Comparison of ENCODE assay signal across 10 mouse cellular contexts in genomic region chr5:121112390-121112789, GRCm38 (mm10).
DNase-seq lines count a peak whose midpoint lies in the region; ATAC-seq and TF ChIP-seq lines count a peak whose summit lies in the region.
"Had no signal": no experiment of that assay in that cellular context is flagged by ENCODE, and none has a peak within 500 bp of the region (broad histone marks: within the 10 kb centered on the region; RNA-seq: fewer than 3 reads in every experiment).

No protein-coding gene starts in this region.

- intact Hi-C loops in heart, postnatal 14 days (cut with DNase I), result no loop called here

- H3K36me3 ChIP-seq in intestine, postnatal 0 days (ENCODE audit: control insufficient read depth, insufficient read depth), result no peaks in the 10 kb centered on the region
- no peaks in the 10 kb centered on the region for H3K36me3 ChIP-seq in intestine, embryonic 16.5 days (ENCODE audit: control insufficient read depth, insufficient read depth, low read length)
- H3K36me3 ChIP-seq: hindbrain, embryonic 13.5 days; lung, embryonic 15.5 days had no signal

- no peak overlapping the region for H3K9ac ChIP-seq in intestine, postnatal 0 days (ENCODE audit: low read depth, low read length)
- H3K9ac ChIP-seq in intestine, embryonic 16.5 days (ENCODE audit: low read depth, low read length), result no peak overlapping the region
- H3K9ac ChIP-seq: hindbrain, embryonic 13.5 days; lung, embryonic 15.5 days had no signal

- H3K9me3 ChIP-seq in intestine, postnatal 0 days (ENCODE audit: control insufficient read depth), result no peaks in the 10 kb centered on the region
- H3K9me3 ChIP-seq in intestine, embryonic 16.5 days (ENCODE audit: control insufficient read depth, low read length), result no peaks in the 10 kb centered on the region
- H3K9me3 ChIP-seq: hindbrain, embryonic 13.5 days; lung, embryonic 15.5 days had no signal

- no peak overlapping the region for H3K4me2 ChIP-seq in intestine, postnatal 0 days (replicated peaks; ENCODE audit: low read depth)
- no peak overlapping the region for H3K4me2 ChIP-seq in intestine, embryonic 16.5 days (ENCODE audit: low read depth, low read length)
- H3K4me2 ChIP-seq: hindbrain, embryonic 13.5 days; lung, embryonic 15.5 days had no signal

- ATAC-seq in intestine, postnatal 0 days, result no peak
- ATAC-seq in intestine, embryonic 16.5 days, result no peak
- ATAC-seq in erythroblast, adult 5-6 weeks (replicated peaks; ENCODE audit: low FRiP score, poor library complexity, severe bottlenecking), result 0 out of 2 replicates have a peak, but pooled peaks have one; percentile 18

- peak; percentile 62 for DNase-seq in thymus, postnatal 4 days
- DNase-seq in thymus, postnatal 0 days (ENCODE audit: low spot score), result no peak
- no peak for DNase-seq in frontal cortex, postnatal 25 days (ENCODE audit: low spot score in 2 of 2)
- DNase-seq in heart, postnatal 14 days, result no peak
- DNase-seq in layer of hippocampus, adult 9-10 months (ENCODE audit: low spot score), result no peak

- no peaks in the 10 kb centered on the region for H3K4me1 ChIP-seq in intestine, postnatal 0 days (replicated peaks; ENCODE audit: control insufficient read depth, insufficient read depth, low read length)
- H3K4me1 ChIP-seq in intestine, embryonic 16.5 days (ENCODE audit: control insufficient read depth, insufficient read depth, low read length), result no peaks in the 10 kb centered on the region
- H3K4me1 ChIP-seq: lung, embryonic 15.5 days had no signal

- no peak overlapping the region for H3K27ac ChIP-seq in intestine, postnatal 0 days (ENCODE audit: low read depth, low read length)
- no peak overlapping the region for H3K27ac ChIP-seq in intestine, embryonic 16.5 days (ENCODE audit: low read length)
- H3K27ac ChIP-seq: hindbrain, embryonic 13.5 days; lung, embryonic 15.5 days had no signal

- no peak overlapping the region for H3K4me3 ChIP-seq in intestine, postnatal 0 days (ENCODE audit: low read depth, low read length)
- no peak overlapping the region for H3K4me3 ChIP-seq in intestine, embryonic 16.5 days (ENCODE audit: low read length)
- H3K4me3 ChIP-seq: hindbrain, embryonic 13.5 days; lung, embryonic 15.5 days had no signal

- WGBS in intestine, postnatal 0 days, result 75% methylated on average over 5 of the region's 5 CpGs
- 71% methylated on average over 5 of the region's 5 CpGs for WGBS in intestine, embryonic 16.5 days

- TF ChIP-seq CTCF in intestine, postnatal 0 days (IDR thresholded peaks at IDR 0.05; ENCODE audit: low read depth), result peak; percentile 27

- H3K27me3 ChIP-seq in intestine, postnatal 0 days (replicated peaks; ENCODE audit: control insufficient read depth, insufficient read depth, low read length), result no peaks in the 10 kb centered on the region
- no peaks in the 10 kb centered on the region for H3K27me3 ChIP-seq in intestine, embryonic 16.5 days (replicated peaks; ENCODE audit: control insufficient read depth, insufficient read depth, low read length)
- H3K27me3 ChIP-seq: hindbrain, embryonic 13.5 days; lung, embryonic 15.5 days had no signal
